Mouse (Mus musculus): ENCODE results near the gene Arhgef25. TPM values are rescaled to one million over a fixed set of nuclear protein-coding genes. Genes with fewer than 3 reads are reported as not detected.
A peak's percentile ranks its signal among the peaks of the same experiment; 100 is the strongest.

The Arhgef25 gene
- polyA plus RNA-seq, 1 experiment from 2014 or later = 37.2 TPM

DNA sequence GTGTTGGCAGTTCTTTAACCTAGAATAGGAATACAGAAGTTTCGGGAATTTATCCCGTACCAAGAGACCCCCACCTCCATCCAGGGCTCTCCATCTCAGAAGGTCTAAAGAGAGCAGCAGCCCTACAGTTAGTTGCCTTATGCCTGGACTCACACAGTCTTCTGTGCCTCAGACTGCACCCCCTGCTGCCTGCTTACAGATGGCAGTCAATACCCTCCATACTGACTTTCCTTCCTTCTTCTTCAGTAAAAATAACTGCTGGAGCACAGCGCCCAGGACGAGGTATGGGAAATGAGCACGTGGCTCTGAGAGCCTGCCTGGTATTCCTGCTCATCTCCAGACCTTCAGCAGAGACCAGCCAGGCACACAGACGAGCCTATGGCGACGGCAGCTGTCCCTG, 10.4 kb upstream of the Arhgef25 start:
- Histone ChIP-seq H3K27me3 (ENCODE audit: control insufficient read depth, insufficient read depth, low read length) (no peaks in the 10 kb centered on the region), H3K4me3 (ENCODE audit: low read depth, low read length) (no peak overlapping the region), H3K27ac (replicated peaks; ENCODE audit: low read depth, low read length) (no peak overlapping the region), H3K4me1 (ENCODE audit: control insufficient read depth, insufficient read depth, low read length) (peaks cover 6% of the 10 kb centered on the region), H3K4me2 (ENCODE audit: low read depth, severe bottlenecking) (no peak overlapping the region), H3K9ac (ENCODE audit: low read length) (no peak overlapping the region), H3K36me3 (ENCODE audit: control insufficient read depth, insufficient read depth, low read length) (peaks cover 23% of the 10 kb centered on the region), H3K9me3 (ENCODE audit: control insufficient read depth, low read length) (no peaks in the 10 kb centered on the region)
- ATAC-seq (ENCODE audit: insufficient number of reproducible peaks, low FRiP score, low TSS enrichment, low read depth) (no peak), DNase-seq (ENCODE audit: low spot score) (no peak)
- WGBS = 87% methylated on average over 8 of the region's 8 CpGs

DNA sequence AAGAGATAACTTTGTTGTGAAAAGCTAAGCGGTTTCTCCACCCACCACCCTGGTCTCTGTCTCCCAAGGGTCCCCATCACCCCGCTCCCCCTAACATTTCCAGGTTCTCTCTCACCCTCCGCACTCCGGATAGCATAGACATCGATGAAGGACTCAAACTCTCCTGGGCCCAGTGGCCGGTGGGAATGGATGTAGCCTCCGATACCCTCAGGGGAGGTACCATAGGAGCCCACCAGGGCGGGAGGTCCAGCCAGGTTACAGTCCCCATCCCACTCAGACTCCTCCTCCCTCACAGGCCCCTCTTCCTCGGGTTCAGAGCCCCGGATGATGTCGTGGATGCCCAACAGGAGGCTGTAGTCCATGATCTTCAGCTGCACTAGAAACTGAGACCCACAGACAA, 9.6 kb upstream of the Arhgef25 start:
- no peak overlapping the region for H3K9ac ChIP-seq (ENCODE audit: low read length)
- WGBS = 83% methylated on average over 11 of the region's 11 CpGs
- peaks cover 23% of the 10 kb centered on the region for H3K36me3 ChIP-seq (ENCODE audit: control insufficient read depth, insufficient read depth, low read length)

DNA sequence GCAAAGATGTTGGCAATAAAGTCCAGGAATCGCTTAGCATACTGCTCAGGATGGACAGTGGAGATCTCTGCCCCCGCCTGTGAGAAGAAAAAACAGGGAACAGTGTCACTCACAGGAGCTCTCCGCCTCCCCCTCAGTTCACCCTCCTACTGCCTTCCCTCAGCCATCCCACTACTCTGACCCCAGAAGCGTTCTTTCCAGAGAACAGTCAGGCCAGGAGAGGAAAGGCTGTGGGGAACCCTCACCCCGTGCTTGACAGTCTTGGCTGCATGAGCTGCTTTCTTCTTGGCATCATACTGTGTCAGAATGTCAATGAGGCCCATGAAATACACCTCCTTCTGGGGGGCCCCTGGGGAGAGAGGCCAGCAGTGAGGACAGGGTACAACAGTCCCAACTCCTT, 9.2 kb upstream of the Arhgef25 start:
- ATAC-seq (ENCODE audit: insufficient number of reproducible peaks, low FRiP score, low TSS enrichment, low read depth) (no peak), DNase-seq (ENCODE audit: low spot score) (no peak)
- Histone ChIP-seq H3K36me3 (ENCODE audit: control insufficient read depth, insufficient read depth, low read length) (peaks cover 23% of the 10 kb centered on the region), H3K4me1 (ENCODE audit: control insufficient read depth, insufficient read depth, low read length) (peaks cover 13% of the 10 kb centered on the region), H3K9ac (ENCODE audit: low read length) (no peak overlapping the region), H3K27me3 (ENCODE audit: control insufficient read depth, insufficient read depth, low read length) (no peaks in the 10 kb centered on the region), H3K4me2 (ENCODE audit: low read depth, severe bottlenecking) (no peak overlapping the region), H3K27ac (replicated peaks; ENCODE audit: low read depth, low read length) (no peak overlapping the region), H3K4me3 (ENCODE audit: low read depth, low read length) (no peak overlapping the region), H3K9me3 (ENCODE audit: control insufficient read depth, low read length) (no peaks in the 10 kb centered on the region)
- WGBS = 74% methylated on average over 5 of the region's 5 CpGs

More for the DNA sequence above, 9.6 kb upstream of the Arhgef25 start:
- Histone ChIP-seq H3K9me3 (ENCODE audit: control insufficient read depth, low read length) (no peaks in the 10 kb centered on the region), H3K27ac (replicated peaks; ENCODE audit: low read depth, low read length) (no peak overlapping the region), H3K4me3 (ENCODE audit: low read depth, low read length) (no peak overlapping the region), H3K4me1 (ENCODE audit: control insufficient read depth, insufficient read depth, low read length) (peaks cover 10% of the 10 kb centered on the region), H3K27me3 (ENCODE audit: control insufficient read depth, insufficient read depth, low read length) (no peaks in the 10 kb centered on the region), H3K4me2 (ENCODE audit: low read depth, severe bottlenecking) (no peak overlapping the region)
- DNase-seq (ENCODE audit: low spot score) (no peak), ATAC-seq (ENCODE audit: insufficient number of reproducible peaks, low FRiP score, low TSS enrichment, low read depth) (no peak)

DNA sequence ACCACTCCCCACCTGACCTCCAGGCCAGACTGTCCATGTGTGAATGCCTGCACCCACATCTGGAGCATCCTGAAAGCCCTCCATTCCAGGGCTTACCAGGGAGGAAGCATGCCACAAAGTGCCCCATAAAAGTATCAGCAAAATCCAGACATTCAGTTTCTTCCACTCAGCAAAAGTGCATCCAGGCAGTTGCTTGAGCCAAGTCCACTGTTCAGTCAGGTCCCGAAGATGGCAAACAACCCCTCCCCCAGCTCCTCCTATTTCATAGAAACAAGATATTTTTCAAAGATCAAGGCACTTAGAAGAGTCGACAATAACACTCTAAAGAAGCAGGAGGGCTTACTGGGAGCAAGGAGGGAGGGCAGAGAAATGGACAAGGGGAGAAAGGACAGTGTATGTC, 8.6 kb upstream of the Arhgef25 start:
- Histone ChIP-seq H3K36me3 (ENCODE audit: control insufficient read depth, insufficient read depth, low read length) (peaks cover 20% of the 10 kb centered on the region; the same call in 1 of the 2 replicates), H3K9me3 (ENCODE audit: control insufficient read depth, low read length) (no peaks in the 10 kb centered on the region), H3K4me3 (ENCODE audit: low read depth, low read length) (no peak overlapping the region), H3K27ac (replicated peaks; ENCODE audit: low read depth, low read length) (no peak overlapping the region), H3K4me1 (ENCODE audit: control insufficient read depth, insufficient read depth, low read length) (peaks cover 13% of the 10 kb centered on the region), H3K9ac (ENCODE audit: low read length) (no peak overlapping the region), H3K4me2 (ENCODE audit: low read depth, severe bottlenecking) (no peak overlapping the region), H3K27me3 (ENCODE audit: control insufficient read depth, insufficient read depth, low read length) (no peaks in the 10 kb centered on the region)
- no peak for DNase-seq (ENCODE audit: low spot score)
- no peak for ATAC-seq (ENCODE audit: insufficient number of reproducible peaks, low FRiP score, low TSS enrichment, low read depth)
- 70% methylated on average over 2 of the region's 2 CpGs for WGBS

DNA sequence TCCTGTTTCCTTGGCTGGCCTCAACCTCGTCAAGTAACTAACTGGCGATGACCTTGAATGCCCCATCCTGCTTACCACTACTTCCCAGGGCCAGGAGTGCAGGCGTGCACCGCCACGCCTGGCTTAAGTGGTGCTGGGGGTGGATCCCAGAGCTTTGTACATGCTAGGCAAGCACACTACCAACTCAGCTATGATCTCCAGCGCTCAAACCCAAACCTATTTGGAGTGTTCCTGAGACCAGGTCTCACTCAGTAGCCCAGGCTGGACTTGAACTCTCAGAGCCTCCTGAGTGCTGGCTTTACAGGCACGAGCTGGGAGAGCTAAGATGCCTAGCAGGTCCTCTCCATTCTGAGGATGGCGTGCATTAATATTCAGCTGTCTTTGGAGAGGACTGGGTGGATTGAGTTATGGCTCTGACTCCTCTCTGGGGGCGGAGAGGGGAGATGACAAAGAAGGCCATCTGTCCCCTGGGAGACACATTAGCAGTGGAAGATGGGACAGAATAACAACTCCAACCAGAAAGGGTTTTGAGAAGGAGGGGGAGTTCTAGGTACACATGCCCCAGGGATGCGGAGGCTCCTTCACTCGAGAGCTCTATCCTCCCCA, 7.7 kb upstream of the Arhgef25 start:
- ATAC-seq (ENCODE audit: insufficient number of reproducible peaks, low FRiP score, low TSS enrichment, low read depth) (no peak), DNase-seq (ENCODE audit: low spot score) (no peak)
- Histone ChIP-seq H3K9ac (ENCODE audit: low read length) (no peak overlapping the region), H3K4me2 (ENCODE audit: low read depth, severe bottlenecking) (no peak overlapping the region), H3K36me3 (ENCODE audit: control insufficient read depth, insufficient read depth, low read length) (peaks cover 23% of the 10 kb centered on the region; the same call in 1 of the 2 replicates), H3K27me3 (ENCODE audit: control insufficient read depth, insufficient read depth, low read length) (no peaks in the 10 kb centered on the region), H3K9me3 (ENCODE audit: control insufficient read depth, low read length) (no peaks in the 10 kb centered on the region), H3K27ac (replicated peaks; ENCODE audit: low read depth, low read length) (no peak overlapping the region), H3K4me3 (ENCODE audit: low read depth, low read length) (no peak overlapping the region), H3K4me1 (ENCODE audit: control insufficient read depth, insufficient read depth, low read length) (peaks cover 13% of the 10 kb centered on the region)
- WGBS = 91% methylated on average over 11 of the region's 11 CpGs

DNA sequence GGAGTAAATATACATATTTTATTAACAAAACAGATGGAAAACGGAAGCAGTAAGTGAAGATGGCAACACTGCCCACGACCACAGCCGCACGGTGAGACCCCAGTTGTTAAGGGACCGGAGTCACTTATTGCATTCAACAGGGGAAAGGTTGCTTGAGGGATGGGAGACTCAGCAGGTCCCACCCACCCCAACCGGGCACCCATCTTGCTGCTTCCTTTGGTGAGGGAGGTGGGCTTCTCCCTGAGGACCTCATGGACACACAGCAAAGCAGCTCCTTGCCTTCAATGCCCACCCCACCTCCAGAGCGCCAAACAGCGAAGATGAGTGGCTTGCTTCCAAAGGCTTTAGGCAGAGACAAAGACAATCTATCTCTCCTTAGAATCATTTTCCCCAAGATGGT, 7.2 kb upstream of the Arhgef25 start:
- 92% methylated on average over 8 of the region's 8 CpGs for WGBS
- Histone ChIP-seq H3K4me1 (ENCODE audit: control insufficient read depth, insufficient read depth, low read length) (peaks cover 13% of the 10 kb centered on the region), H3K4me2 (ENCODE audit: low read depth, severe bottlenecking) (no peak overlapping the region), H3K9ac (ENCODE audit: low read length) (no peak overlapping the region), H3K9me3 (ENCODE audit: control insufficient read depth, low read length) (no peaks in the 10 kb centered on the region), H3K36me3 (ENCODE audit: control insufficient read depth, insufficient read depth, low read length) (peaks cover 21% of the 10 kb centered on the region; the same call in 1 of the 2 replicates), H3K27me3 (ENCODE audit: control insufficient read depth, insufficient read depth, low read length) (no peaks in the 10 kb centered on the region), H3K4me3 (ENCODE audit: low read depth, low read length) (no peak overlapping the region), H3K27ac (replicated peaks; ENCODE audit: low read depth, low read length) (no peak overlapping the region)
- DNase-seq (ENCODE audit: low spot score) (no peak), ATAC-seq (ENCODE audit: insufficient number of reproducible peaks, low FRiP score, low TSS enrichment, low read depth) (no peak)

DNA sequence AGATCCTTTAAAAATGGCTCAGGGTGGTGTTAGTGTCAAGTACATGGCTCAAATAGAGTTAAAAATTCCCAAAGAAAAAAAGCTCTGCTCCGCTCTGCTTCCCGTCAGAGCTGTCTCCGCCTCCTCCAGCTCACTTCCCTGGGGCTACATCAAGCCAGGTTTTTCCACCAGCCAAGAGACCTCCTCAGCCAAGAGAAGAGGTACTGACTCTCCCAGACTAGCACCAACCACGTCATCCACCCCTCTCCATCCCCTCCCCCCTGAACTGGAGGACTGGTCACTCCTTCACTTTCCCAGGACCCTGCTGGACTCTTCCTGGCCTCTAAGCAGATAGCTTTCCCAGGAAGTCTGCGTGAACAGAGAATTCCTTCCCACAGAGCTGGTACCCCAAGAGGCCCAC, 6.5 kb upstream of the Arhgef25 start:
- Histone ChIP-seq H3K27ac (replicated peaks; ENCODE audit: low read depth, low read length) (peak overlapping the region; percentile 74), H3K9me3 (ENCODE audit: control insufficient read depth, low read length) (no peaks in the 10 kb centered on the region), H3K36me3 (ENCODE audit: control insufficient read depth, insufficient read depth, low read length) (peaks cover 16% of the 10 kb centered on the region; the same call in 1 of the 2 replicates), H3K27me3 (ENCODE audit: control insufficient read depth, insufficient read depth, low read length) (no peaks in the 10 kb centered on the region), H3K4me3 (ENCODE audit: low read depth, low read length) (peak overlapping the region; percentile 64), H3K4me2 (ENCODE audit: low read depth, severe bottlenecking) (peak overlapping the region; percentile 83), H3K9ac (ENCODE audit: low read length) (peak overlapping the region; percentile 51), H3K4me1 (ENCODE audit: control insufficient read depth, insufficient read depth, low read length) (peaks cover 13% of the 10 kb centered on the region)
- peak; percentile 65 for DNase-seq (ENCODE audit: low spot score)
- WGBS = under 1% methylated on average over 5 of the region's 5 CpGs
- ATAC-seq (ENCODE audit: insufficient number of reproducible peaks, low FRiP score, low TSS enrichment, low read depth) = peak; percentile 51

DNA sequence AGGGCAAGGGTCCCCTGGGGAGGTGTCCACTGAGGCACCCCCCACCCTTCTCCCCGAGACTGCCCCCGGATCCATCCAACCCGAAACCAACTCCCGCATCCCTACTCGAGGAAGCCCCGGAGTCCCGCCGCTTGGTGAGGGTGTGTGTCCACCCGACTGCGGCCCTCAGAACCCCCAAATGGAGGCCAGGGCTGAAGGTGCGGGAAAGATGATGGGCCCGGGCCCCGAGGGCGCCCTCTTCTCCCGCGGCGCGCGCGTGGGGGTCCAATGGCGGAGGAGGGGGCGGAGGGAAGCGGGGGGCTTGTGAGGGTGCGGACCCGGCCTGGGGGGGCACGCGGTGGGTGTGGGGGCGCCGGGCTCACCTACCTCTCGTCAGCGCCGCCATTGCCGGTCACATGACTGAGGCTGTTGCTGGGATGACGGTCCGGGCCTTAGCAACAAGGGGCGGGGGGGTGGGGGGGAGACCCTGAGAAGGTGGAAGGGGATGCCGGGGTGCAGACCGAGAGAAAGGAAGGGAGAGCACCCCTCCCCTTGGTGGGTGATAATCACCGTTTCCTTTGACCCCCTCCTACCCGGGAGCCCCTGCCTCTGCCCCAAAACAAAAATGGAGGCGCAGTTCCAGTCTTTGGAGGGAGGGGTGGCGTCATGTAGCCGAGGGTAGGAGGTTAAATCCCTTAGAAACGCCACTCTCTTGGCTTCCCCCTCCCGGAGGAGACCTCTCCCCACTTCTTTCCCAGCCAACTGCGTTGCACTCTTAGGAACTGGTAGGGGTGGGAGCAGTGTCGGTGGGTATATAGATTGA, 5.6 kb upstream of the Arhgef25 start, which contains the start of gene Dtx3:
Gene Dtx3, minus strand, starts transcription at position 401 of the 802 bp plus-strand sequence.
- H3K36me3 ChIP-seq (ENCODE audit: control insufficient read depth, insufficient read depth, low read length) = peaks cover 16% of the 10 kb centered on the region; the same call in 1 of the 2 replicates
- 0% methylated on average over 38 of the region's 47 CpGs for WGBS
- no peaks in the 10 kb centered on the region for H3K9me3 ChIP-seq (ENCODE audit: control insufficient read depth, low read length)
- H3K9ac ChIP-seq (ENCODE audit: low read length) = peak within 1 kb of the TSS; percentile 80
- H3K27ac ChIP-seq (replicated peaks; ENCODE audit: low read depth, low read length) = peak within 1 kb of the TSS; percentile 74
- DNase-seq (ENCODE audit: low spot score) (peak; percentile 64), ATAC-seq (ENCODE audit: insufficient number of reproducible peaks, low FRiP score, low TSS enrichment, low read depth) (peak; percentile 65)
- peaks cover 13% of the 10 kb centered on the region for H3K4me1 ChIP-seq (ENCODE audit: control insufficient read depth, insufficient read depth, low read length)
- no peaks in the 10 kb centered on the region for H3K27me3 ChIP-seq (ENCODE audit: control insufficient read depth, insufficient read depth, low read length)
- H3K4me2 ChIP-seq (ENCODE audit: low read depth, severe bottlenecking) = peak within 1 kb of the TSS; percentile 83
- peak within 1 kb of the TSS; percentile 64 for H3K4me3 ChIP-seq (ENCODE audit: low read depth, low read length)
